8 mouse cellular contexts compared by ENCODE assay signal in genomic region chr11:97050216-97050943, GRCm38 (mm10). TPM values are rescaled to one million over a fixed set of nuclear protein-coding genes. Genes with fewer than 3 reads are reported as not detected.
DNase-seq lines count a peak whose midpoint lies in the region; ATAC-seq and TF ChIP-seq lines count a peak whose summit lies in the region.

Gene Osbpl7, plus strand, starts transcription at chr11:97050628.

- H3K4me1 ChIP-seq in ES-E14 (ENCODE audit: control insufficient read depth in 2 of 2, insufficient read depth in 2 of 2, low read length in 2 of 2, poor library complexity in 1 of 2): peaks cover 3 to 13% of the 10 kb centered on the region in 2 experiments; a peak in 3 of 4 replicates
- peaks cover 8% of the 10 kb centered on the region for H3K4me1 ChIP-seq in forebrain, postnatal 0 days (ENCODE audit: insufficient read depth)
- peaks cover 25% of the 10 kb centered on the region for H3K4me1 ChIP-seq in lung, embryonic 15.5 days

- H3K27ac ChIP-seq in ES-E14 (ENCODE audit: insufficient read depth, low read depth, low read length, poor library complexity, severe bottlenecking): no peak within 1 kb of the TSS
- H3K27ac ChIP-seq in forebrain, postnatal 0 days (ENCODE audit: low read depth, low read length): peak within 1 kb of the TSS; percentile 69
- peak within 1 kb of the TSS; percentile 88 for H3K27ac ChIP-seq in layer of hippocampus, adult 2 months
- H3K27ac ChIP-seq in lung, embryonic 15.5 days: peak within 1 kb of the TSS; percentile 54

- peaks cover 18% of the 10 kb centered on the region; the same call in 1 of the 2 replicates for H3K36me3 ChIP-seq in ES-E14 (ENCODE audit: control insufficient read depth, insufficient read depth, low read length, poor library complexity, severe bottlenecking)
- H3K36me3 ChIP-seq in forebrain, postnatal 0 days (ENCODE audit: insufficient read depth): peaks cover 34% of the 10 kb centered on the region
- peaks cover 47% of the 10 kb centered on the region for H3K36me3 ChIP-seq in lung, embryonic 15.5 days

- H3K9me3 ChIP-seq in ES-E14 (ENCODE audit: control insufficient read depth, insufficient read depth, low read depth, low read length): no peaks in the 10 kb centered on the region
- no peaks in the 10 kb centered on the region for H3K9me3 ChIP-seq in forebrain, postnatal 0 days (ENCODE audit: low read length)
- H3K9me3 ChIP-seq in lung, embryonic 15.5 days: no peaks in the 10 kb centered on the region

- DNase-seq in ES-E14 (ENCODE audit: low read depth, low spot score): no peak
- DNase-seq in cerebellum, adult 11-12 months: peak; percentile 80
- DNase-seq in forebrain, postnatal 0 days: peak; percentile 86
- DNase-seq in heart, postnatal 36 days: peak; percentile 73 to 75
- peak; percentile 77 to 85 for DNase-seq in layer of hippocampus, adult 2 months (ENCODE audit: low spot score in 2 of 2)
- DNase-seq in ovary, adult 18-20 months (ENCODE audit: low spot score): peak; percentile 75
- peak; percentile 77 to 86 for DNase-seq in thymus, postnatal 10 days (ENCODE audit: low spot score in 2 of 2)

- in situ Hi-C loops in ES-E14 (cut with MboI; ENCODE audit: low sequenced_read_pairs in 2 of 2, unreplicated experiment in 2 of 2): no loop called here

- peak; percentile 97 for ATAC-seq in forebrain, postnatal 0 days
- peak; percentile 66 for ATAC-seq in lung, embryonic 15.5 days (ENCODE audit: borderline replicate concordance, extremely low read depth, low FRiP score, low TSS enrichment)

- H3K27me3 ChIP-seq in forebrain, postnatal 0 days (ENCODE audit: insufficient read depth, low read length): no peaks in the 10 kb centered on the region
- H3K27me3 ChIP-seq in lung, embryonic 15.5 days: no peaks in the 10 kb centered on the region

- peak within 1 kb of the TSS; percentile 64 to 66 for H3K4me3 ChIP-seq in ES-E14 (ENCODE audit: insufficient read depth in 1 of 2, low read depth in 1 of 2, low read length in 2 of 2, poor library complexity in 1 of 2, severe bottlenecking in 1 of 2)
- H3K4me3 ChIP-seq in forebrain, postnatal 0 days (ENCODE audit: low read depth, low read length): peak within 1 kb of the TSS; percentile 65
- H3K4me3 ChIP-seq in layer of hippocampus, adult 2 months: peak within 1 kb of the TSS; percentile 83
- H3K4me3 ChIP-seq in lung, embryonic 15.5 days: peak within 1 kb of the TSS; percentile 70

- peak within 1 kb of the TSS; percentile 66 for H3K9ac ChIP-seq in ES-E14 (ENCODE audit: insufficient read depth, low read depth, low read length, poor library complexity, severe bottlenecking)
- H3K9ac ChIP-seq in forebrain, postnatal 0 days: peak within 1 kb of the TSS; percentile 69
- peak within 1 kb of the TSS; percentile 67 for H3K9ac ChIP-seq in lung, embryonic 15.5 days

- intact Hi-C loops in heart, postnatal 36 days (cut with DNase I): no loop called here

- TF ChIP-seq CTCF in forebrain, postnatal 0 days (IDR thresholded peaks at IDR 0.05; ENCODE audit: low read depth): peak; percentile 54
- peak; percentile 60 for TF ChIP-seq CTCF in layer of hippocampus, adult 2 months (conservative IDR thresholded peaks at IDR 0.05)

- 2% methylated on average over 18 of the region's 18 CpGs for WGBS in forebrain, postnatal 0 days
- WGBS in lung, embryonic 15.5 days: 4% methylated on average over 18 of the region's 18 CpGs

- H3K4me2 ChIP-seq in forebrain, postnatal 0 days (ENCODE audit: low read depth): peak within 1 kb of the TSS; percentile 93
- peak within 1 kb of the TSS; percentile 89 for H3K4me2 ChIP-seq in lung, embryonic 15.5 days

TF ChIP-seq in ES-E14, 5 proteins besides CTCF, POLR2A, EP300 and RAD21:
- TF ChIP-seq ZC3H11A (IDR thresholded peaks at IDR 0.05; ENCODE audit: borderline replicate concordance, low read depth, low read length) (no peak), CHD2 (IDR thresholded peaks at IDR 0.05; ENCODE audit: low read depth, low read length) (no peak), MAFK (IDR thresholded peaks at IDR 0.05; ENCODE audit: insufficient read depth, low read depth, low read length) (no peak), ZNF384 (IDR thresholded peaks at IDR 0.05; ENCODE audit: low read depth, low read length) (no peak), HCFC1 (IDR thresholded peaks at IDR 0.05; ENCODE audit: borderline replicate concordance, insufficient read depth, low read length) (no peak)

RNA-seq across cellular contexts. Expression of gene Osbpl7, which starts in this region (rescaled TPM):
- total RNA-seq in ES-E14 (2012; rRNA removed): 6.6 and 7.2 TPM in 2 replicates
- 10.9 and 13.1 TPM in 2 replicates for total RNA-seq in forebrain, postnatal 0 days (2014; rRNA removed)
- polyA plus RNA-seq in forebrain, postnatal 0 days (2015; fragmentation: Nextera tagmentation; extraction: Ambion mirVana): 7.4 and 8.3 TPM in 2 replicates
- total RNA-seq in heart, postnatal 36 days (2021): 1 to 10 TPM; 3.8 to 4.9 TPM
- 10 to 100 TPM; 15.7 to 19.0 TPM for total RNA-seq in layer of hippocampus, adult 2 months (2021)
- 10.3 and 11.7 TPM in 2 replicates for polyA plus RNA-seq in lung, embryonic 15.5 days (2015; fragmentation: Nextera tagmentation; extraction: Ambion mirVana)
